Mouse (Mus musculus) embryonic facial prominence, embryonic 15.5 days (tissue): ENCODE results near the gene Rps23. TPM values are rescaled to one million over a fixed set of nuclear protein-coding genes. Genes with fewer than 3 reads are reported as not detected.

ENCODE experiments used
- ATAC-seq: fragments of 200-750 bp; cut with Nextera tagmentation; 2 replicates; pipeline ENCODE4 v1.8.0; 2017; ENCODE audit warnings: low read depth, moderate TSS enrichment; ENCODE audit not compliant: insufficient number of reproducible peaks, low FRiP score, low TSS enrichment
- H3K27ac ChIP-seq: fragments of 300-500 bp; sonication (generic); replicated peaks from 2 replicates; pipeline ENCODE4 v1.5.1; 2015; ENCODE audit warnings: mild to moderate bottlenecking, inconsistent platforms
- H3K27me3 ChIP-seq: fragments of 300-500 bp; sonication (generic); 2 replicates; pipeline ENCODE4 v1.6.1; 2015; ENCODE audit warnings: inconsistent platforms
- H3K36me3 ChIP-seq: fragments of 300-500 bp; sonication (generic); 2 replicates; pipeline ENCODE4 v1.6.1; 2015; ENCODE audit warnings: mild to moderate bottlenecking, inconsistent platforms
- H3K4me1 ChIP-seq: fragments of 300-500 bp; sonication (generic); 2 replicates; pipeline ENCODE4 v1.6.1; 2015; ENCODE audit warnings: inconsistent platforms
- H3K4me2 ChIP-seq: fragments of 300-500 bp; sonication (generic); replicated peaks from 2 replicates; pipeline ENCODE4 v1.6.1; 2015; ENCODE audit warnings: mild to moderate bottlenecking, inconsistent platforms
- H3K4me3 ChIP-seq: fragments of 300-500 bp; sonication (generic); replicated peaks from 2 replicates; pipeline ENCODE4 v1.5.1; 2015; ENCODE audit warnings: mild to moderate bottlenecking, inconsistent platforms
- H3K9ac ChIP-seq: fragments of 300-500 bp; sonication (generic); 2 replicates; pipeline ENCODE4 v1.6.1; 2015; ENCODE audit warnings: inconsistent platforms
- H3K9me3 ChIP-seq: fragments of 300-500 bp; sonication (generic); replicated peaks from 2 replicates; pipeline ENCODE4 v1.6.1; 2016; ENCODE audit warnings: inconsistent platforms
- WGBS: fragments of 180-500 bp; shearing (Covaris S2); methylation state at CpG from one replicate; pipeline ENCODE4 v1.1.7; 2015; 5-methylcytosine and 5-hydroxymethylcytosine counted together
- polyA plus RNA-seq: library from polyadenylated mRNA; unstranded; fragments of >200 nt; fragmentation: Nextera tagmentation; extraction: Ambion mirVana; gene quantifications from 2 replicates; pipeline ENCODE4 v1.2.1, GENCODE M21; 2015

Gene Rps23
- polyA plus RNA-seq, result 214 and 217 TPM in 2 replicates

DNA sequence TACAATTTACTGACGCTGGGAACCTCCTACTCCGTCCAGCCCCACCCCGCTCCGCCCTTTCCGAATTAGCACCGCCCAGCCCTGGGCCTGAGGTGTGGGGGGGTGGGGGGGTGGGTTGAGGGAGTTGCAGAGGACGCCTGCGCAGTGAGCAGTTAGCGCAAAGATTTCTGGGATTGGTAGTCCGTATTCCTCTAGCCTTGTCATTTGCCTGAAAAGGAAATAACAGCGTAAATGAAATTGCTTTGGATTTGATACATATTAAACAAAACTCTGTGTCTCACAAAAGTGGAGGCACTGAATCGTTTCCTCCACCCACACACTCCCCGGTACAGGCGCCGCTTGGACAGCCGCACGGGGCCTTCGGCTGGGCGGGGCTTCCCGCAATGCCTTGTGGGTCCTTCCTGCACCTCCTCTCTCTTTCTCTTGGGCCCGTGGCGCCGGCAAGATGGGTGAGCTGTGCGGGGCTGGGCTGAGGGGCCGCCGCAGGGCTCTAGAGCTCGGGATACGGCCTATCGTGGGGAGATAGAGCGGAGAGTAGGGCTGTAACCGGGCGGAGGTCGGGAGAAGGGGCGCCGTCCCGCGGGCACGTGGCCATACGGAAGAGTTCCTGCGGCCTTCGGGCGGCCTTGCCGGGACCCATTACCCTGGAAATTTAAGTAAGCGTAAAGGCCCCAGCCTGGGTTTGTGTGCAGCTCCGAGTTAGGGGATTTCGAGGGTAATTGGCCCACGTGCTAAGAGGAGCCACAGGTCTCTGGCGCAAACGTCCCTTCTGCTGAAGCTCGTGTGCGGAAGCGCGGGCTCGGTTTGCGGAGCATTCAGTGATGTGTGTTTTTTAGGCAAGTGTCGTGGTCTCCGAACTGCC, at the start of gene Rps23:
Rps23 (plus strand) TSS at position 208 of the 862 bp plus-strand sequence.
- WGBS, result under 1% methylated on average over 57 of the region's 57 CpGs
- H3K9me3 ChIP-seq, result no peaks in the 10 kb centered on the region
- peaks cover 4% of the 10 kb centered on the region for H3K4me1 ChIP-seq
- H3K4me2 ChIP-seq, result peak within 1 kb of the TSS; percentile 56
- peak within 1 kb of the TSS; percentile 91 for H3K4me3 ChIP-seq
- peak within 1 kb of the TSS; percentile 90 for H3K9ac ChIP-seq
- peak within 1 kb of the TSS; percentile 88 for H3K27ac ChIP-seq
- peak; percentile 98 for ATAC-seq
- H3K36me3 ChIP-seq, result peaks cover 30% of the 10 kb centered on the region
- H3K27me3 ChIP-seq, result no peaks in the 10 kb centered on the region

DNA sequence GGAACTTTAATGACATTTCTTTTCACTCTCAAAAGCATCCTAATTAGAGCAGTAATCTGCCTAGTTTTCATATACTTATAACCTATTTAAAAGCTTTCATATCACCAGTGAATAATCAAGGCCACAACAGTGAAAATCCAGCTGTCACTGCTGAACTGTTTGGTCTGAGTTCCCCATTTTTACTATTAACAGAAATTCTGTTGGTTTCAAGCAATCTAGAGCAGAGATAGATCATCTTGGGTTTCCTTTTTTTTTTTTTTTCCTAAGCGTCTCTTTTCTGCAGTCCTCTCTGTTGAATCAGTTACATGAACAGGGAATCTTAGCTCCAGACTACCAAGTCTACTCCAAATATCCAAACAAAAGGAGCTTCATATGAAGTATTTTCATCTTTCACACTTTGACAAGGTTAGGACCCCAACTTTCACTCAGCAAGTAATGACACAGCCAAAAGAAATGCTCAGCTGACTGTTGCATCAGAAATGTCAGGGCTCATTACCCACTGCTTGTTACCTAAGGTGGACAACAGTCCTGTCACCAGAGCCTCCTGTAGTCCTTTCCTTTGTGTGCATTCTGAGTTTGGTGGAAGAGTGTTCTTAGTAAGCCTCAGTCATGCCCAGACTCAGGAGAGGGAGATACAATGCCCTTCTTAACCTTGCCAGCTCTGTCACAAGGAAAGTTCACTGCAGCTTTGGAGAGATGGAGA, 40.9 kb upstream of the Rps23 start:
- Histone ChIP-seq H3K4me1 (peaks cover 18% of the 10 kb centered on the region), H3K9ac (no peak overlapping the region), H3K27me3 (no peaks in the 10 kb centered on the region), H3K4me2 (no peak overlapping the region), H3K9me3 (no peaks in the 10 kb centered on the region), H3K27ac (no peak overlapping the region), H3K36me3 (no peaks in the 10 kb centered on the region), H3K4me3 (no peak overlapping the region)
- 81% methylated on average over 1 of the region's 1 CpGs for WGBS
- ATAC-seq, result no peak

DNA sequence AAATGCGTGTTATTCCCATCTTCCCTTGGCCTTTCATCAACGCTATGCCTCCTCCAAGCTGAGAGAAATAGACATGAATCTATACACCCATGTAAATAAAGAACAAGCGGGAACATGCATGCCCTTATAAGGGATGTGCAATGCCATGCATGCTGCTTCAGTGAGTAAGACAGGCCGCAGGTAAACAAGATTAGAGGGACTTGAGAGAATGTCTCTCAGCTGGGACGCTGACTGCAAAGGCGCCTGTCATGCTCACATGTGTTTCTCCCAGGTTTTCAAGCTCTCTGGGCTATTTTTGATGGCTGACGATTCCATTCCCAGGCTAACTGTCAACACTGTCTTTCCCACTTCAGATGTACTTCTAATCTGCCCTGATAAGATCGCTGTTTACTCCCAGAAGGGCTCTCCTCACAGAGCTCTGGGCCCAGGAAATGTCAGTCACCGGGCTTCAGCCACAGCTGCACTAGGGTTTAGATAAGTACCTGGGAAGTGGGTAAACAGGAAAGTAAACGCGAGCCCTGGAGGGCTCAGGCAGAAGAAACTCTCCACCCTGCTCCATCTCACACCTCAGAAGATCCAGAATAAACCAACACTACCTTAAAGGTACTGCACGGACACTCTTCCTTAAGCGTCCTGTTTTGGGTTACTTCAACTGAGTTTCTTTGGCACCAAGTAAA, 36.8 kb upstream of the Rps23 start:
- H3K4me2 ChIP-seq, result peak overlapping the region; percentile 57
- peak; percentile 64; the same call in 1 of the 2 replicates for ATAC-seq

DNA sequence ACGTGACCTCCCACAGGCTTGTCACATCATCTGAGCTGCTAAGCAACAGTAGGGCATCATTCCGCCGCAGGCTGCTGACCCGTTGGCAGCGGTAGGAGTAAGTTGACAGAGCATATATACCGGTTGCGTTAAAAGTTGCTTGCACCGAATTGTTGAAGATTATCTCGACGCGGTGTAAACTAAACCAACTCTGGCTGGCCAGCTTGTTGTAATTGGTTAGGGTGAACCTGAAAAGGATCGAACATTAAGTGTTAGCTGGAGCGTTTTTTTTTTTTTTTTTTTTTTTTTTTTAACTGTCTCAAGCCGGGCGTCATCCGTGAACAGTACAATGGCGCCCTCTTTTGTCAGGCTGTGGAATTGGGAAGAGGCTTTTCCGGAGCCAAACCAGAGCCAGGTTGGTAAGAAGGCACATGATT, 36.2 kb upstream of the Rps23 start:
- peaks cover 18% of the 10 kb centered on the region for H3K4me1 ChIP-seq
- peak overlapping the region; percentile 57 for H3K4me2 ChIP-seq
- under 1% methylated on average over 18 of the region's 18 CpGs for WGBS
- H3K4me3 ChIP-seq, result peak overlapping the region; percentile 43
- 0 out of 2 replicates have a peak overlapping the region, but pooled peaks have one; percentile 6 for H3K27ac ChIP-seq
- H3K9me3 ChIP-seq, result no peaks in the 10 kb centered on the region
- no peaks in the 10 kb centered on the region for H3K27me3 ChIP-seq
- ATAC-seq, result no peak
- H3K36me3 ChIP-seq, result no peaks in the 10 kb centered on the region
- H3K9ac ChIP-seq, result no peak overlapping the region

More for the DNA sequence above, 36.8 kb upstream of the Rps23 start:
- WGBS, result 38% methylated on average over 13 of the region's 13 CpGs
- H3K27ac ChIP-seq, result peak overlapping the region; percentile 6; the same call in 1 of the 2 replicates
- H3K4me3 ChIP-seq, result peak overlapping the region; percentile 43
- H3K9ac ChIP-seq, result no peak overlapping the region
- no peaks in the 10 kb centered on the region for H3K9me3 ChIP-seq
- no peaks in the 10 kb centered on the region for H3K27me3 ChIP-seq
- no peaks in the 10 kb centered on the region for H3K36me3 ChIP-seq
- H3K4me1 ChIP-seq, result peaks cover 18% of the 10 kb centered on the region

DNA sequence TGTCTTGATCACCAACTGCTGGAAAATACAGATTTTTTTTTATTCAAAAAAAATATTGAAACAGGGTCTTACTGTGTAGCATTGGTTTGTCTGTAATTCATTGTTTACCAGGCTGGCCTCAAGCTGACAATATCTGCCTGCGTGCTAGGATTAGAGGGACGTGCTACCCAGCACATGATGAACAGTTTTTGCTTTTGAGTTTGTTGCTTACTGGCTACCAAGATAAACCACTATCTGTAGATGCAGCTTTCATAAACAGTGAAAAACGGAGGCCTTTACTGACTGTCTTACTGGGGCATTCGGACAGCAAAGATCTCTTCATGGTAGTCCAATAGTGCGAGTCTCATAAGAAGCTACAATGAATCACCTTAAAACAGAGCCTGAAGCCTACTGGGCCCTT, 32.6 kb upstream of the Rps23 start:
- WGBS, result 92% methylated on average over 5 of the region's 5 CpGs
- no peak overlapping the region for H3K4me3 ChIP-seq
- H3K27me3 ChIP-seq, result no peaks in the 10 kb centered on the region
- no peak overlapping the region for H3K27ac ChIP-seq
- H3K36me3 ChIP-seq, result no peaks in the 10 kb centered on the region
- no peak for ATAC-seq
- no peaks in the 10 kb centered on the region for H3K9me3 ChIP-seq
- peaks cover 17% of the 10 kb centered on the region for H3K4me1 ChIP-seq
- no peak overlapping the region for H3K9ac ChIP-seq
- H3K4me2 ChIP-seq, result no peak overlapping the region

DNA sequence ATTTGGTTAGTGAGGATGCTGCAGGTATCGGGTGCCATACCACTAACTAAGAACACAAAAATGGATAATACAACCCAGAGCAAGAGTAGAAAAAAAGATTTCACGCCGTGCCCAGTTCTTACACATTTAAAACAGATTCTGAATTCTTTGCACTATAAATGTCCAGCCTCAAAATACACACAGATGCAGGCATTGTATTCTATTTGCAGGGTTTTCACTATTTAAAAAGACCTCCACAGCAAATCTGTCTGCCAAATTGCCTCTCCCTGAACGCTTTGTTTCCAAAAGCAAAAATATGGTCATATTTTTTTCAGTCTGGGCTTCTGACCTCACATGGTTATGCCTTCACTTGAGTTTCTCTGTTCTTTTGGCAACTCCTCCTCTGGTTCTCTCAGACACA, 27.9 kb upstream of the Rps23 start:
- 53% methylated on average over 4 of the region's 4 CpGs for whole genome bisulfite sequencing
- H3K4me3 ChIP-seq, result no peak overlapping the region
- H3K27me3 ChIP-seq, result no peaks in the 10 kb centered on the region
- H3K4me2 ChIP-seq, result no peak overlapping the region
- peaks cover 9% of the 10 kb centered on the region; the same call in 1 of the 2 replicates for H3K4me1 ChIP-seq
- H3K9me3 ChIP-seq, result no peaks in the 10 kb centered on the region
- no peak overlapping the region for H3K9ac ChIP-seq
- H3K36me3 ChIP-seq, result no peaks in the 10 kb centered on the region
- H3K27ac ChIP-seq, result peak overlapping the region; percentile 81
- no peak for ATAC-seq

DNA sequence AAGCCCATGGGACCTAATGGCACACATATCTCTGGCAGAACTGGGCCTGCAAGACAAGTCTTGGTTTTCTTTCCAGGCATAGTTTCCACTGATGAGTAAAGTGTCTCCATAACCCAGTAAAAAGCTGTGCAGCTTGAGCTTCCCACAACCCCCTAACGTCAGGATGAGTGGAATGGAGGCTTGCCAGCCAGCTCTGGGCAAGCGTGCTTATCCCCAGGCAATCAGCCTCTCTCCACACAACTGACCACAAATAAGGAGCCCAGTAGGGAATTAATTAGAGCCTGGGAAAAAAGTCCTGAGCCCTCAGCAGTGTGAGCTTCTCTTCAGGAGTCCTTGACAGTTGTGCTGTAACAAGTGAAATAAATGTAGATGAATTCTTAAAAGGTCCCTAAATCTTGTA, 26.7 kb upstream of the Rps23 start:
- no peak for ATAC-seq
- Histone ChIP-seq H3K9me3 (no peaks in the 10 kb centered on the region), H3K27ac (0 out of 2 replicates have a peak overlapping the region, but pooled peaks have one; percentile 48), H3K36me3 (no peaks in the 10 kb centered on the region), H3K27me3 (no peaks in the 10 kb centered on the region), H3K9ac (no peak overlapping the region), H3K4me1 (peaks cover 9% of the 10 kb centered on the region; the same call in 1 of the 2 replicates), H3K4me3 (no peak overlapping the region), H3K4me2 (no peak overlapping the region)
- WGBS, result 15% methylated on average over 2 of the region's 2 CpGs

DNA sequence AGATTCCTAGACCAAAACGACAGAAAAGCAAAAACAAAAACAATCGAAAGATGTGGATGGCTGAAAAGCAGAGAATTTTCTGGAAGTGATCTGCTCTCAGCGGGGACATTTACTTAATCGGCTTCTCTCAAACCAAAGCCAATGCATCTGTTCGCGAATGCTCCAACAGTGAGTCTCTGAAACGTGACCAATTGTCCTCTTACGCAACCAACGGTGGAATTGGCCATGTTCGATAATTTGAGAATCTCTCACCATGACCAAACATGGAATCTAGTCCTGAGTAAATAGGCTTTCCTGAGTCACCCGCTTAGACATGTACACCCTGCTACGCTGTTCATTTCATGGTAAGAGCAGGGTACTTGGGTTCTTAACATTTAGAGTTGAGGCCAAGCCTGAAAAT, 25.9 kb upstream of the Rps23 start:
- no peak overlapping the region for H3K4me2 ChIP-seq
- no peak for ATAC-seq
- 76% methylated on average over 12 of the region's 12 CpGs for WGBS

DNA sequence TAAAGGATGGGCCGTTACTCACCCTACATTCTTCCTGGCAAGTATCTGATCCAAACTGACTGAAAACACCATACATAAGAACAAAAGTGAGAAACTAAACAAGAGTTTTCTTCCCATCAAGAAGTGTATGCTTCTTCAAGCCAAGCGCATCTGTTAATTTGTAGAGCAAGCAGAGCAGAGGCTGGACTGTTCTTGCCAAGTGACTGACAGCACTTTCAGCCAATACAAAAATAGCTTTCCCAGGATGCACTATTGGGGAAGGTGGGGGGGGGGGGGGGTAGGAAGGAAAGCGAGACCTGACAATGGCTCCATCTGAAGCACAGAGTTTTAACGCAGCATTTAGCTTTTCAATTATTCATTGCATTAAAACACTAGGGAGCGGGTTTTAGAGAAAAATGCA, 17.6 kb upstream of the Rps23 start, which contains the start of gene Atp6ap1l:
Atp6ap1l (minus strand) TSS at position 180 of the 400 bp plus-strand sequence.
- Histone ChIP-seq H3K9ac (no peak within 1 kb of the TSS), H3K4me2 (no peak within 1 kb of the TSS), H3K4me3 (no peak within 1 kb of the TSS), H3K27me3 (no peaks in the 10 kb centered on the region), H3K9me3 (no peaks in the 10 kb centered on the region), H3K4me1 (no peaks in the 10 kb centered on the region), H3K27ac (no peak within 1 kb of the TSS), H3K36me3 (no peaks in the 10 kb centered on the region)
- 89% methylated on average over 5 of the region's 5 CpGs for WGBS
- ATAC-seq, result no peak

More for the DNA sequence above, 25.9 kb upstream of the Rps23 start:
- H3K9me3 ChIP-seq, result no peaks in the 10 kb centered on the region
- no peak overlapping the region for H3K9ac ChIP-seq
- H3K27ac ChIP-seq, result 0 out of 2 replicates have a peak overlapping the region, but pooled peaks have one; percentile 34
- no peaks in the 10 kb centered on the region for H3K27me3 ChIP-seq
- H3K36me3 ChIP-seq, result no peaks in the 10 kb centered on the region
- H3K4me3 ChIP-seq, result no peak overlapping the region
- peaks cover 9% of the 10 kb centered on the region; the same call in 1 of the 2 replicates for H3K4me1 ChIP-seq

DNA sequence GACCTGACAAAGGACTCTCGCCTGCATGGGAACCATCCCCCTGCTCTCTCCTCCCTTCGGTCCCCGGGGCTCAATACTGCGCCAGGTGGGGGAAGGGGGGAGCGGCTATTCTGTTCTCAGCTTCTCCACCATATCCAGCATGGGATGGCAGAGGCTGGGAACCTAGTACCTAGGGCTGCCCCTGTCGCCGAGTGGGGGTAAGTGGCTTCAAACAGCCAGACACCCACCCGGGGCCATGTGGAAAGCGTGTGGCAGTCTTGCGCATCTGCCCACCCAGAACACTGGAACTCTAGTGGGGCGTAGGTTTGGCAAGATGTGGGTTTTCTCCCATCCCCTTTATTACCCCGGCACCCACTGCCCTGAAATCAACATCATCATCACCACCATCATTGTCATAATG, 15.4 kb upstream of the Rps23 start:
- Histone ChIP-seq H3K4me3 (no peak overlapping the region), H3K4me2 (no peak overlapping the region), H3K27me3 (no peaks in the 10 kb centered on the region), H3K4me1 (no peaks in the 10 kb centered on the region), H3K9me3 (no peaks in the 10 kb centered on the region), H3K9ac (no peak overlapping the region), H3K27ac (no peak overlapping the region), H3K36me3 (no peaks in the 10 kb centered on the region)
- ATAC-seq, result no peak
- WGBS, result 87% methylated on average over 12 of the region's 12 CpGs
